In the genomic region with DNA sequence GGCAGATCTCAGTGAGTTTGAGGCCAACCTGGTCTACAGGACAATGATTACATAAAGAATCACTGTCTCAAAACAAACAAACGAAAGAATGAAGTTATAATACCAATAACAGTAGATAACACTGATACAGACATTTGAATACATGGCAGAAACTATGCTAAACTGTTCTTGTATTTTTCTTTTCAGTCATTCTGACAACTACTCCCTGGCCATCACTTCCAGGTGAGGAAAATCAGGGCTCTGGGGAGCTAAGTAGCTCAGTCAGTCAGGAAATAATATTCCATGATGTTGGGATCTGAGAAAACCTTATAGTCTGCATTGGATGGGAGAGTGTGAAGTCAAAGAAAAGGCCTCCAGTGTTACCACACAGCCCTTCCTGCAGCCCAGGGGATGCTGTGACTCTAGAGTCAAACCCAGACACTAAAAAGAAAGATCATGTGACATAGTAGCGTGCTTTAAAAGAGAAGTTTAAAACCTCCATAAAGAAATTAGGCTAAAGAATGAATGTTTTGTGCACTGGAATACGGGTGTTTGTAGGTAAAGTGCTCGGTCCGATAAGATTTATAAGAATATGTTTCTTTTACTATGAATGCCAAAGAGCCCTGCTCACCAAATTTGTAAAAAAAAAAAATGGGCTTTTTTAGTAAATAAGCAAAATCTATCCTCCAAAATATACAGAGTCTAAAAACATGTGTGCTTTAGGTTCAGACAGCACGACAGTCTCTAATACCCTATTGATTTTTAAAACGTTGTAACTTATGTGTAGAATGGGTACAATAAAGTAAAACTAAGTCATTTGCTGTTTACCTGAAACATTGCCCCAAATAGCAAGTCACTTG, we compare ENCODE assay signal across 24 mouse cellular contexts.
"Had no signal": no experiment of that assay in that cellular context is flagged by ENCODE, and none has a peak within 500 bp of the region (broad histone marks: within the 10 kb centered on the region; RNA-seq: fewer than 3 reads in every experiment).

No protein-coding gene starts in this region.

- H3K9ac ChIP-seq: forebrain, postnatal 0 days; heart, embryonic 13.5 days; heart, embryonic 15.5 days; hindbrain, embryonic 13.5 days; hindbrain, embryonic 15.5 days; kidney, embryonic 15.5 days; limb, embryonic 12.5 days had no signal

- H3K4me3 ChIP-seq: heart, embryonic 10.5 days; heart, embryonic 13.5 days; heart, embryonic 15.5 days; hindbrain, embryonic 13.5 days; hindbrain, embryonic 15.5 days; kidney, embryonic 15.5 days; left cerebral cortex, adult 2 months; limb, embryonic 10.5 days; limb, embryonic 12.5 days had no signal

- H3K27me3 ChIP-seq: heart, embryonic 13.5 days; heart, embryonic 15.5 days; kidney, embryonic 15.5 days; limb, embryonic 12.5 days had no signal

- H3K36me3 ChIP-seq: heart, embryonic 10.5 days; heart, embryonic 13.5 days; heart, embryonic 15.5 days; hindbrain, embryonic 13.5 days; hindbrain, embryonic 15.5 days; kidney, embryonic 15.5 days; limb, embryonic 10.5 days; limb, embryonic 12.5 days had no signal

- H3K4me2 ChIP-seq: heart, embryonic 13.5 days; heart, embryonic 15.5 days; hindbrain, embryonic 13.5 days; hindbrain, embryonic 15.5 days; kidney, embryonic 15.5 days; limb, embryonic 12.5 days had no signal

- H3K9me3 ChIP-seq: heart, embryonic 10.5 days; heart, embryonic 13.5 days; heart, embryonic 15.5 days; hindbrain, embryonic 13.5 days; hindbrain, embryonic 15.5 days; kidney, embryonic 15.5 days; limb, embryonic 10.5 days; limb, embryonic 12.5 days had no signal

- ATAC-seq: forebrain, postnatal 0 days; hindbrain, postnatal 0 days; intestine, embryonic 16.5 days had no signal

- DNase-seq: forebrain, postnatal 0 days; gastrocnemius, postnatal 10 days; gastrocnemius, postnatal 25 days; heart, adult 18-20 months; heart, postnatal 14 days; heart, postnatal 36 days; kidney, adult 11 months; kidney, adult 2 months; kidney, adult 9 months; kidney, postnatal 14 days; kidney, postnatal 36 days; layer of hippocampus, adult 9-11 months had no signal

- H3K27ac ChIP-seq: heart, embryonic 10.5 days; heart, embryonic 13.5 days; heart, embryonic 15.5 days; hindbrain, embryonic 13.5 days; hindbrain, embryonic 15.5 days; hindbrain, postnatal 0 days; kidney, embryonic 15.5 days; kidney, postnatal 0 days; left cerebral cortex, adult 2 months; limb, embryonic 10.5 days; limb, embryonic 12.5 days had no signal
